ENCODE assay signal across 23 mouse cellular contexts in the genomic region with DNA sequence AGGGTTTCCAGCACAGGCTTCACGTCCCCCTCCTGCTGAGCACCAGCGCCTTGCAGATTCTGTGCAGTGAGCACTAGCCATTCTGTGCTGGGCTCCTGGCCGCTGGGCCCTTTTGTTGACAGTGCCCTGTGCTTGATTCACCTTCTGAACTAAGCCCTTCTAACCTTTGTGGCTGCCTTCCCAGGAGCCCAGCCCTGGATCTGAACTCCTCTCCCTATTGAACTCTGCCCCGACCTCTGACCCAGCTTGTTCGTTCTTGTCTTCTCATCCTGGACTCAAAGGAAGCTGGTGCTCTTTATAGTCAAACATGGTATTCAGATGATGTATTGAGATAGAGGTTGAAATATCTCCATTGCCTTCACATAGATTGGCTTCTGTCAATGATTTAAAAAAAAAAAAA. TPM values are rescaled to one million over a fixed set of nuclear protein-coding genes. Genes with fewer than 3 reads are reported as not detected.
"Had no signal": no experiment of that assay in that cellular context is flagged by ENCODE, and none has a peak within 500 bp of the region (broad histone marks: within the 10 kb centered on the region; RNA-seq: fewer than 3 reads in every experiment).

No protein-coding gene starts in this region.

- H3K4me3 ChIP-seq: midbrain, embryonic 10.5 days; midbrain, embryonic 12.5 days; myocyte; neural tube, embryonic 13.5 days; neural tube, embryonic 15.5 days; stomach, embryonic 15.5 days had no signal

- H3K36me3 ChIP-seq: midbrain, embryonic 10.5 days; midbrain, embryonic 12.5 days; neural tube, embryonic 13.5 days; neural tube, embryonic 15.5 days; stomach, embryonic 15.5 days had no signal

- H3K27ac ChIP-seq: midbrain, embryonic 10.5 days; midbrain, embryonic 12.5 days; neural tube, embryonic 13.5 days; neural tube, embryonic 15.5 days; stomach, embryonic 15.5 days; stomach, postnatal 0 days had no signal

- ATAC-seq: midbrain, embryonic 16.5 days had no signal

- H3K9ac ChIP-seq: lung, embryonic 14.5 days; midbrain, embryonic 12.5 days; neural tube, embryonic 13.5 days; neural tube, embryonic 15.5 days; stomach, embryonic 15.5 days had no signal

- H3K9me3 ChIP-seq: midbrain, embryonic 10.5 days; midbrain, embryonic 12.5 days; neural tube, embryonic 13.5 days; neural tube, embryonic 15.5 days; stomach, embryonic 15.5 days had no signal

- DNase-seq: lung, adult 18-20 months; lung, embryonic 14.5 days; lung, postnatal 10 days; lung, postnatal 4 days; midbrain, embryonic 14.5 days; right cerebral cortex, postnatal 14 days; thymus, adult 2 months; thymus, postnatal 14 days; thymus, postnatal 36 days had no signal

- H3K4me2 ChIP-seq: lung, embryonic 14.5 days; midbrain, embryonic 12.5 days; neural tube, embryonic 13.5 days; neural tube, embryonic 15.5 days; stomach, embryonic 15.5 days had no signal

- H3K27me3 ChIP-seq: midbrain, embryonic 12.5 days; neural tube, embryonic 13.5 days; neural tube, embryonic 15.5 days; stomach, embryonic 15.5 days had no signal

RNA-seq across cellular contexts. Expression of a gene that starts 10.0 kb away (rescaled TPM):
- total RNA-seq: megakaryocyte, adult 5-6 weeks; megakaryocyte-erythroid progenitor cell, adult 5-6 weeks had no signal
- polyA plus RNA-seq: liver, embryonic 16.5 days; lung, embryonic 14.5 days; lung, embryonic 16.5 days; midbrain, embryonic 10.5 days; midbrain, embryonic 12.5 days; midbrain, embryonic 14.5 days; midbrain, embryonic 16.5 days; myocyte; neural tube, embryonic 11.5 days; neural tube, embryonic 13.5 days; neural tube, embryonic 15.5 days; spleen, adult 2 months; stomach, embryonic 15.5 days had no signal
